Mouse (Mus musculus): Measurements from ENCODE around the gene Rad54l.

The Rad54l gene

DNA sequence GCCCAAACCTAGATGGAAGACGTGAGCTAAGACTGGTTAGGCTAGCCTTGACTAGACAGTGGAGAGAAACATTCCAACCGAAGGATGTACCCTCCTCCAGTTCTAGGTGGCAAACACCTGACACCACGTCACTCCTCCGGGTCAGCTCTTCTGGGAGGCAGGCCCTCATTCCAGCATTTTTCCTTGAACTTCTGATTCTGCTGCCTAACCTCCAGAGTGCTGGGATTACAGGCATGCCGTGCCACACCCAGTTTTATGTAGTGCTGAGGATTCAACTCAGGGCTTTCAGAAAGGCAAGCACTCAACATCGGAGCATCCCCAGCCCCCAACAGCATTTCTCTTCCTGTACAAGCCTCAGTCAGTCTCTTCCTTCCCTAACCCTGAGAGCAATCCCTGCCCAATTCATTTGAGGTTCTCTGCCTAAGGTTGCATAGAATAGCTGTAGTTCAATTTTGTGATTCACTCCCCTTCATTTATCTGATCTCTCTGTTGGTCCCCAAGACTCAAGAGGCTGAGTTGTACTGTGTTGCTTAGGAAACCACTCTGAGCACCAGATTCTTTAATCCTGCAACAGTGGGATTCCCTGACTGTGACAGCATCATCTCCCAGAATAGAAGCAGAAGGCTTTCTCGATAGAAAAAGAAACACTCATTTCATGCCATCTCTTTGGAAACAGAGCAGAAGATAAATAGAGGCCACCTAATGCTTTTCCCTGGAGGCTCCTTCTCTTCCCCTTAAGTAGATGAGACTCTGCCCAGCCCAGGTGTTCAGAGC, 17.5 kb upstream of the Rad54l start:
- DNase-seq, result no peak

DNA sequence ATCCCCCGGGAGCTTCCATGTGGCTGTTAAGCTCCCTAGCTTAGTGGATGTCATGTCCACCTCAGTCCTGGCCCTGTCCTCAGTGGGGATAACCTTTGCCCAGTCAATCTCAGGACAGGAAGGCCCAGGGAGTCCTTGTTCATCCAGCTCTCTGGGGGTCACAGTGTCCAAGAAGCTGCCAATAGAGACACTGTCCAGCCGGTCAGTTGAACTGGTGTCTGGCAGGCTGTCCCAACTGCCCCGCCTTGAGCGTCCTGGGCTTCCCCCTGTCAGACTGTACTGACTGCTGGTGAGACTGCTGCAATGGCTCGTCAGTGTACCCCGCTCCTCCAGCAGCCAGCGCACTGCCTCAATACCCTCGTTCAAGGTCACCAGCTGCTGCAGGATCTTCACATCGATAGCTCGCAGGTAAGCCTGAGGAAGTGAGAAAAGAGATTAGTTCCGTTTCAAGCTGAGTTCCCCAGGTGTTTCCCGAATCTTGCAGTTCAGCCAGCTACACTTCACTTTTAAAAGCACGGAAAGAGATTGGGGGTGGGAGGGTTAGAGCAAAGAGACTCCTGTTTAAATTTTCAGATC, 14.0 kb upstream of the Rad54l start:
- DNase-seq, result no peak

DNA sequence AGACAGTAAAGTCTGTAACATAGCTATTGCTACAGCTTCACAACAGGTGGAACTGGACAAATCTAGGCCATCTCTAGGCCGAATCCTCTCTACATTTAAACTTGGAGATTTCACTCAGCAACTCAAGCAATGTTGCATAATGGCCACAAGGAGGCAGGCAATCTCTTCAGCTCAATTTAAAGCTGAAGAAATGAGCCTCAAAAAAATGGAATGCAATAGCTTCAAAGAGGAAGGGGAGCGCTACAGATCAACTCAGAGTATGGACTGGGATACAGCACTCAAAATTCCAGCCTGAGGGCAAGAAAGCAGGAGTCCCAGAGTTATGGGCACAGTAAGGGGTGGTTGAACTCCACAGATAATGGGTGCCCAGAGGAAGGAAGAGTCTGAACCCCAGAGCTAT, 11.5 kb upstream of the Rad54l start:
- peak; percentile 74 for DNase-seq

DNA sequence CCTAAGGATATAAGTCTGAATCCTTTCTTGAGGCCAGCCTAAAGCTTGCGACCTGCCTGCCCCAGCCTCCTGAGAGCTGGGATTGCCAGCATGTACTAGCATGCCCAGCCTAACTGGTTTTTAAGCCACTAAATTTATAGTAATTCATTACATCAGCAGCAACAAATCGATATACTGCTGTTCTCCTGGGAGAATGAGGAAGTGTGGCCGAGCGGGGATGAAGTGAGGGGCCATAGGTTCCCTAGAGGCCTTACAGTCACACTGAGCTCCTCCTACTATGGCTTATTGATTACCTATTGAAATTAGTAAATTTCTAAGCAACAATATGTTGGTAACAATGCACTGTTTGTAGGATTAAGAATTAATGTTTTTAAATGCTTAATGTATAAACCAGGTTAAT, 9.6 kb upstream of the Rad54l start:
- no peak for DNase-seq

DNA sequence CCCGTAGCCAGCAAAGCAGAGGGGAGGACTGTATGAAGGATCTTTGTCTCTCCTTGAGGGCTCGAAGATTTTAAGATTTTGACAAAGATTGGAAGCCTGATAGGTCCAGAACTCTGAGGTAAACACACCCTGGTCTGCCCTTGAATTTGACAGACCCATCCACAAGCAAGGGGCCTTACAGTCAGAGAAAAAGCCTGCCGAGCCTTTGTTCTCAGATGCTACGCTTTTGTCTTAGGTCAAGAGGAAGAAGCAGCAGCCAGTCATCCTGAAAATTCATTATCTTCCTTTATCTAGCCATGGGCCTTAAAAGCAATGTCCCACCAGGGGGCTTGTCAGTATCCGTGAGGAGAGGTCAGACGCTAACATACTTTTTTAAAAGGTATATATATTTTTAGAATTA, 4.5 kb upstream of the Rad54l start:
- DNase-seq, result no peak

DNA sequence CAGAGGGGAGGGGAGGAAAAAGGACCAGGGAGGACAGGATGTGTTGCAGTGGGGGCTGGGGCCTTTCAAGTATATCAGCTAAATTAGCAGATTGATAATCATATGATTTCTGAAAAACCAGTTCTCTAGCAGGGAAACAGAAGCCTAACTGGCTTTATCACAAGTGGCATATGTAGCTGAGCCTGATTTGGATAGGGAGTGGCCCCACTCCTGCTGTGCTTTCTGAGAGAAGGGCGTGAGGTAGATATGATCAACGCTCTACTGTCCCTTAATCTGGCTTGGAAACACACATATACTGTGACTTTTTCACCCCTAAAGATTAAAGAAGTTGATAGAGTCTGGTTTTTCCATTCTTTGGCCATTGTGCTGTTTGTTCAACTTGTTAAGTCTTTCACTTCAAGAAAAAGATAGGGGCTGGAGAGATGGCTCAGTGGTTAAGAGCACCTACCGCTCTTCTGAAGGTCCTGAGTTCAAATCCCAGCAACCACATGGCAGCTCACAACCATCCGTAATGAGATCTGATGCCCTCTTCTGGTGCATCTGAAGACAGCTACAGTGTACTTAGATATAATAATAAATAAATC, 2.4 kb upstream of the Rad54l start:
- DNase-seq, result no peak

DNA sequence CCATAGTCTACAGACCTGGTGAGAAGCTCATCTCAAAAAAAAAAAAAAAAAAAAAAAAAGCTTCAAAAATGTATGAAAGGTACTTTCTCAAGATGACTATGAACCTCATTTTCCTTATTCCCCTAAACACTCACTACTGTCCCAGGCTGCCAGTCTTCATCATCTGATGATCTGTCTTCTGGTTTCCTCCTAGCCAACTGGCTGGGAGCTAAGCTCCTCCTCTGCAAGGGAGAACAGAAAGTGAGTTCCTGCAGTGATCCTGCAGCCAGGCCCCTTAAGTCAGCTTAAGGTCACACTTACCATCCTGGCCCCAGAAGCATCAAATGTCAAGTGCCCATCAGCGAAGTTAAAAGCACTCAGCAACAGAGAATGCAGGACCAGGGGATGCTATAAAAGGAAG, 728 bp downstream of the Rad54l start:
- peak; percentile 13 for DNase-seq

DNA sequence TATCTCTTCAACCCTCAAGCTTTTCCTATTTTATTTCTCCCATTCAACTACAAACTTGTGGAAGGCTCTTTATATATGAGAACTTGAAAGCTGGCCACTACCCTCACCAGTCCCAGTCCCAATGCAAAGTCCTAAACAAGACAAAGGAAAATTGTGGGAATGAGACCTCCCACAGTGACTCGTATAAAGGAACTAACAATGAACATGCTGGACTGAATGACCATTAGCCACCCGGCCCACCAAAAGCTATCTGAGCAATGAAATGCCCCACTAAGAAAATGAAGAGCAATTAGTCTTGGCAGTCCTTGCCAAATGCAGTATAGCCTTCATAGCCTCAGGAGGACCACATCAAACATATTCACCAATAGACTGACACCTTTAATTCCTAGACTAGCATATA, 12.0 kb downstream of the Rad54l start:
- DNase-seq, result no peak

DNA sequence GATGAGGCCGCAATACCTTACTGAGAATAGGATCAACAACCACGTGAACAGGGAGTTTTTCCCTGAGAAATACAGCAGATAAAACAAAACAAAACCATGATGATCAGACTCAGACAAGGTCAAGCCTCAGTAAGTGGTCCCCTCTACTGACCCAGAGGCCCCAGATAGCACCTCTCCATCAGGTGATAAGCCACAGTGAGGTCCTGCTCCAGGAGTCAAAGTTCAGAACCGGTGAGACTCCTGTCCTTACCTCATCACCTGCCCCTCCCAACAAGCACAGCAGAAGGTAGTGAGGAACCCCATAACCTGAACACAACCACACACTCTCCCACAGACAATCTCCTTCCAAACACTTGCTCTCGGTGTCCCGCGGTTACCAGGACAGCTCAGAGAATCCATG, 12.8 kb downstream of the Rad54l start:
- DNase-seq, result no peak

DNA sequence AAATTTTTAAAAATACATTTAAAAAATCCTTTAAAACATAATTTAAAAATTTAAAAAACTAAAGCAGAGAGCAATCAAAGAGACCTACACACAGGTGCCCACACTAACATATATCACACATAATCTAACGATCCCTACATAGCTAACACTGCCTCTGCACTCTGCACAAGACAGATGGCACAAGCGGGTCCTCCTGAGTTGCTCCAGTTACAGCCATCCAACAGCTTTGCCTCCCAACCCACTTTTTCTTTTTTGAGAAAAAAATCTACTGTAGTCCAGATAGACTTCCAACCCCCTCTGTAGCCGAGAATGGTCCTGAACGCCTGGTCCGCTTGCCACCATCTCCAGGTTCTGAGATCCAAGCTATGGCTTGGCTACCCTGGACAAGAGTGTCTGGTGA, 18.2 kb downstream of the Rad54l start:
- no peak for DNase-seq

DNA sequence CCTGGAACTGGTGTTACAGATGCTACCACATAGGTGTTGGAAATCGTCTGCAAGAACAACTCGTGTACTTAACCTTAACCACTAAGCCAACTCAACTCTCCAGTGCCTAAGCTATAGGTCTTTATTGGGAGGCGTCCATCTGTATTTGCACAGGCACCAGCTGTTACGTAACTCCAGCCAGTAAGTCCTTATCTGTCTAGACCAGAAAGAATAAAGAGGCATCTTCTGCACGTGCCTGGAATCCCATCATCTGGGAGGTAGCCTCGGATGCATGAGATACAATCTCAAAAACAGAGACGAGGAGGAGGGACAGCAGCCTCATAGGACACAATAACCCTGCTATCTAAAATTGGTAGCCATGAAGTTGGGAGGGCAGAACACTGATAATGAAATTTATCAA, 22.5 kb downstream of the Rad54l start:
- DNase-seq, result no peak

DNA sequence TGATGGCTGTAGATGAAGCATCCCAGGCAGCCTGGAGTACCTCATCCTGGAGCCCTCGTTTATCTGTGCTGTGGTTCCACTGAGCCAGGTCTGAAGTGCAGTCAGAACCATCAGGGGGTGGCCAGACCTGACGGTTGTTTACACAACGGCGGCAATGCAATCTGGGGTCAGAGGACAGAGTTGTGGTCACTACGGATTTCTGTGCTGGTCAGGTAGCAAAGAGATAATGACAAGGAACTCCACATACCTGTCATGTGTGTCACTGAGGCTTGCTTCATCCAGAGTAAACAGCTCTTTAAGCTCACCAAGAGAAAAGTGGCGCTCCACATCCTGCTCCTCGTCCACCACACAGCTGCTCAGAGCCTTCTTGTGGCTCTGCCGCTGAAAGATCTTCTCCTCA, 26.3 kb downstream of the Rad54l start:
- no peak for DNase-seq

DNA sequence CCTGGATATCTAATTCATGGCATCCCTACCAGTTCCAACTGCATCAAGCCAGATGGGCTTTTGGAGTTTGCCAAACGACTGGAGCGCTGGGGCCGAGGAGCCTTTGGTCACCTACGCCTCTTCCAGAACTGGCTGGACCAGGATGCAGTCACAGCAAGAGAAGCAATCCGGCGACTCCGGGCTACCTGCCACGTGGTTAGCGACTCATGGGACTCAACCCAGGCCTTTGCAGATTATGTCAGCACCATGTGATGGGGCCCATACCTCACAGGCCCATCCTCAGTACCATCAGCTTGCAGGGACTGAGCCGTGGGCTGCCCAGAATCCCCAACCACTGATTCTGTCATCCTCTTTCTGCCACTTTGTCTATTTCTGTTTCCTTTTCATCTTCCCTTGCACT, 27.2 kb downstream of the Rad54l start:
- no peak for DNase-seq

DNA sequence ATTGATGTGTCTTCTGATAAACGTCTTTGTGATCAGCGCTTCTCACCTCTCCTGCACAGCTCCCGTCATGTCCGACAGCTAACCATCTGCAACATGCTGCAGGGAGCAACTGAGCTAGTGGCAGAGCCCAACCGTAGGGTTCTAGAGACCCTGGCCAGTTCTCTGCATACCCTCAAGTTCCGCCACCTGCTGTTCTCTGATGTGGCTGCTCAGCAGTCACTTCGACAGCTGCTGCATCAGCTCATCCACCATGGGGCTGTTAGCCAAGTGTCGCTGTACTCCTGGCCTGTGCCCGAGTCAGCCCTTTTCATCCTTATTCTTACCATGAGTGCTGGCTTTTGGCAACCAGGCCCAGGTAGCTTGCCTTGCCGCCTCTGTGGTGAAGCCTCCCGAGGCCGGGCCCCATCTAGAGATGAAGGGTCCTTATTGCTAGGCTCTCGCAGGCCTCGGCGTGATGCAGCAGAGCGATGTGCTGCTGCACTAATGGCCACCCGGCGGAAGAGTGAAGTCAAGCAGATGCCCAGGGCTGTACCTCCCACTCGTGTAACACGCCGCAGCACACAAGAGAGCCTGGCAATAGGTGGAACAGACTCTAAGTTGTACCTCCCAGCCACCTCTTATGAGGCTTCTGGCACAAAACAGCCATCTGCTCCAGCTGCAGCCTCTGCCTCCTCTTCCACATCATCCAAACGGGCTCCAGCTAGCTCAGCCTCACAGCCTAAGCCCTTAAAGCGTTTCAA, 34.8 kb downstream of the Rad54l start:
- no peak for DNase-seq

DNA sequence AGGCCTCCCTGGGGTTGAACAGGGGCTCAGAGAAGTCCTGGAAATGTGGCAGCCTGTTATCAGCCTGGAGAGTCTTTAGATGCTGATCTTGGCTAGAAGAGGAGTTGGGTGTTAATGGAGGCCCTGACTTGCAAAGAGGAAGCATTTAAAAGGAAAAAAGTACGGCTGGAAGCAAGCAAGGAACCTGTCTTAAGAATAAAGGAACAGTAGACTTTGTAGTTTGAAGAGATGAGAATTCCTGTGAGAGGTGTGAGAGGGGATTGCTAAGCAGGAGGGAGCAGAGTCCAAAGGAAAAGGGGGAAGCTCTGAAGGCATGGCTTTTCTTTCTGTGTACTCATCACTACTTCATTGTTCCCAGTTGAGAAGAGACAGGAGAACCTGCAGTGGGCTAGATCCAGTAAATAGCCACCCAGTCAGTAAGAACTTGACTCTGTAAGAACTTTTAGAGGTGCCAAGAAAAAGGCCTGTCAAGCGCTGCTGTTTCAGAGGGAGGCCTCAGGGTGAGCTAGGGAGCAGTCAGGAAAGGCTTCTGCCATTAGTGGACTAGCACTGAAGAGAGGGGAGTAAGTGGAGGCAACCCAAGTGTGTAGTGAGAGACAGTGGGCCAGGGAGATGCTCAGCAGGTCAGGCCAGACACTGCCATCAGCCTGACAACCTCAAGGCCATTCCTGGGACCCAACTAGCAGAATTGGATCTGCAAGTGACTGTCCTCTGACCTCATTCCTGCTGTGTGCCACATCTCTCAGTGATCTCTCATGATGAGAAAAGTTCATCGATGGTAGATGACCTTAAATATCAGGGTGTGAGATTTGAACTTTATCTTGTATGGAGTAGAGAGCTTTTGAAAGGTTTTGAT, 46.0 kb downstream of the Rad54l start:
- peak; percentile 3 for DNase-seq

DNA sequence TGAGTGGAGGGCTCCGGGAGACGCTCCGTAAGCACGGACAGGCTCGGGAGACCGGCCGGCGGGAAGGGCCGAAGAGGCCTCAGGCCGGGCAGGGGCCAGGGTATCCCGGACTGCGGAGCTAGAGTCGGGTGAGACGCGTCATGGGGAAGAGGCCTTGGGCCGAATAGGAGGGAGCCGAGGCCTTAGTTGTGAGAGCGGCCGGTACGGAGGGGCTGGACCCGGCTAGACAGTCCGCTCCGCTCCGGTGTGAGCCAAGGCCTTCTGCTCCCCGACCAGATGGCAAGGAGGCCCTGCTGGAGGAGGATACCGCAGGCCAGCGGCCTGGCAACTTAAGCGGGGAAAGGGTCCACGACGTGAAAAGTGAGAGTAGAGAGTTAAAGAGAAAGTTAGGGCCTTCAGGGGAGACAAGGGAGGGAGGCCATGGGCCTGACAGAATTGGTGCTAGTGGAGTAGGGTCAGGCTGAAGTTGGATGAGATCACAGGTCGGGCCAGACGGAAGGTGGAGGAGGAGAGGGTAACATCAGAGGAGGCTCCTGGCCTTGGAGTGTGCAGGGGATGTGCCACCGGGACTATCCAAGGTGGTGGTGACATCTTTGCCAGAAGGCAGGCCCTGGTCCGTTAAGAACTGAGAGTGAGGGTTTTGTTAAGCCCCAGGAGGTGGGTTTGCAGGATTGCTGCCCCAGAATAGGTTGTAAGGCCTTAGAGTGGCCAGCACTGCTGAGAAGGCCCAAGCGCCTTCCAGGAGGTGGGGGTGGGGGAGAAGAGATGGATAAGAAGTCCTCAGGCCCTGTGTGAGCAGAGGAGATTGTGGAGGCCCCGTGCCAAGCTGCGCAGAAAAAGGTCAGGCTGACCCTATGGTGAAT, 46.9 kb downstream of the Rad54l start:
- peak; percentile 61 for DNase-seq

DNA sequence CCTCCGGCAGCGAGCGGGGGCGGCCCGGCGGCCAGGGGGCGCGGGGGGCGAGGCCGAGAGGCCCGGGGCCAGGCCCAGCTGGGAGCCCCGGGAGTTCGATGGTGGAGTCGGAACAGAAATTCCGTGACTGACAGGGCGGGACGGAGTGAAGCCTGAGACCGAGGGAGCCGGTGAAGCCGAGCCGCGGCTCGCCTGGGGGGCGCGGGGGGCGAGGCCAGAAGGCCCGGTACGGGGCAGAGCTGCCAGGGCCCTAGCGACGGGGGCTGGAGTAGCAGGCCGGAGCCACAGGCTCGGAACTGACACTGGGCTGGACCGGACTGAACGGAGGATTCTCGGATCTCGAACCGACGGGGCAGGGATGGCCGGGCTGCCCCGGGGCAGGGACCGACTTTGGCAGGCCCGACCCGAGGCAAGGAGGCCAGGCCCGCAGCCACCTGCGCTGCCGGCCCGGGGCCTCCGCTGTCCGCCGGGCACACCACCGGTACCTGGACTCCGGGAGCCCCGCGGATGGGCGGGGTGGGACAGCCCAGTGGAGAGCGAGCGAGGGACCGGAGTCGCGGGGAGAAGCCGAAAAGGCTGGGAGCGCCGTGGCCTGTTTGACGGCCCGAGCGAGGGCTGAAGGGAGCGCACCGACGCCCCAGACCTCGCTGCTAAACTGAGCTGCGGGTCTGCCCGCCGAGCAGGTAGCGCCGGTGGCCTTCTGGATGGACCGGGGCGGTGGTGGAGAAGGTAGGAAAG, 47.7 kb downstream of the Rad54l start:
- peak; percentile 83 for DNase-seq

DNA sequence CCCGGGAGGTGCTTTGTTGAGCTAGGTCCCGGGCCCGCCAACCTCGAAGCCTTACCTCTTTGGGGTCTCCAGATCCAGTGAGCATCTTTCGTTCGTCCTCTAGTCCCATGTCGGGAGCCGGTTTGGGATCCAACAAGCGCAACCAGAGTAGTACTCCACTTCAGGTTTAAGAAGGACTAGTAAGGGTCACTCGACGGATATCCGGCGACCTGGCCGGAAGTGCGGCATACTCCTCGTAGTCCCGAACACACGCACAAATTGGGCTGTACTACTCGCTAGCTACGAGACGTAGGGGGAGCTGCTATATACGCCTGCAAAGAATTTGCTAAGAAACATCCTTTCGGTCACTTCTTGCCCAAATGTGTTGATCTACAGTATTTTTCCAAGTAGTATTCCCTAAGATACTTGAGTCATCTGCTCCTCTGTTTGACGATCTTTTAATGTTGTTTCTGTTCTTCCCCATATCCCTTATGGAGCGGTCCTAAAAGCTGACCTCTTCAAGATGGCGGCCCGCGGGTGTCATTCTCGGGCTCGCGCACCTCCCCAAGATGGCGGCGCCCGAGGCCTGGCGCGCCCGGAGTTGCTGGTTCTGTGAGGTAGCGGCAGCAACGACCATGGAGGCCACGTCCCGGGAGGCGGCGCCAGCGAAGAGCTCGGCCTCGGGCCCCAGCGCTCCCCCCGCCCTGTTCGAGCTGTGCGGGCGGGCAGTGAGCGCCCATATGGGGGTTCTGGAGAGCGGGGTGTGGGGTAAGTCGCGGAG, 48.4 kb downstream of the Rad54l start, which contains the start of the genes Uqcrh and Lrrc41:
Gene Uqcrh (minus strand): TSS at position 211 of the 760 bp plus-strand sequence.
Gene Lrrc41 (plus strand): TSS at position 409 of the 760 bp plus-strand sequence.
- peak; percentile 97 for DNase-seq

DNA sequence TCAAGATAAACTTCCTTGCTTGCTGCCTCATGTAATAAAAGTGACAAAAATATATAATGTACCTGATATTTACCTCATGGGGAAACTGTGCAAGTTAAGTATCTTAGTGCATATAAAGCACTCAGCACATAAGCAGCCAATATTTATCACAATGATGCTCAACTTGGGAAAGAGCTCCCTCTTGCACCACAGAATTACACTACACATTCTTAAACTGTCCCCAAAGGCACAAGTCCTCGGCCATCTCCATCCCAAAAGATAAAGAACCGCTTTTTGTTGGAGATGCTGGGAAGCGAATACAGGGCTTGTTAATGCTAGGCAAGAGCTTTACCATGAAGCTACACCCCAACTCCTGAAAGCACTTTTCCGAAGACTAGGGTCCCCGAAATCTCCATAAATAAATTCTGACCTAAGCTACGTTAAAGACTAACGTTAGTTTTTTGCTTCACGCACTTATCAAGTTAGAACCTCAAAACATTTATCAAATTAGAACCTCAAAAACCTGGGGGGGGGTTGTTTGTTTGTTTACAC, 49.3 kb downstream of the Rad54l start:
- DNase-seq, result peak; percentile 39

DNA sequence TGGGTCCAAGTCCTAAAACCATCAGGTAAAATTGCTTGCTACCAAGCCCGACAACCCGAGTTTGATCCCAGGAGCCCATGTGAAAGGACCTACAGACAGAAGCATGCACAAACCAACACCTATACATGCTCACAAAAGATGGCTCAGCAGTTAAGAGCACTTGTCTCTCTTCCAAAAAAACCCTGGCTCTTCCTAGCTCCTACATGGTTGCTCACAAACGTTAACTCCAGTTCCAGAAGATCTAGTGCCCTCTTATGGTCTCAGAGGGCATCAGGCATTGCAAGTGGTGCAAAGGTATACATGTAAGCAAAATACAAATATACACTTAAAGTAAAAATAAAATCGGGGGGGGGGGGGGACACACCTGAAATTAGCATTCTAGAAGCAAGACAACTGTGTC, 50.3 kb downstream of the Rad54l start:
- peak; percentile 9 for DNase-seq

Measured in embryo, embryonic 11 days (tissue).